Mouse (Mus musculus) liver, embryonic 14.5 days (tissue): ENCODE measurements around the gene Cchcr1. TPM values are rescaled to one million over a fixed set of nuclear protein-coding genes. Genes with fewer than 3 reads are reported as not detected.
A peak's percentile ranks its signal among the peaks of the same experiment; 100 is the strongest.

Experiments used
- ATAC-seq: fragments of 200-750 bp; cut with Nextera tagmentation; 2 replicates; pipeline ENCODE4 v1.8.0; 2017; ENCODE audit warnings: moderate number of reproducible peaks, mild to moderate bottlenecking, moderate library complexity; ENCODE audit not compliant: insufficient read depth
- DNase-seq, 3 experiments: peaks; one replicate each; pipeline ENCODE4 v3.0.0-alpha.2; 2012 to 2013; ENCODE audit warnings: low read depth in 3 of 3, low spot score in 3 of 3
- H3K27ac ChIP-seq: fragments of 300-500 bp; sonication (generic); 2 replicates; pipeline ENCODE4 v1.5.1; 2014; ENCODE audit warnings: moderate library complexity, mild to moderate bottlenecking, control low read depth, inconsistent platforms
- H3K27me3 ChIP-seq: fragments of 300-500 bp; sonication (generic); 2 replicates; pipeline ENCODE4 v1.6.1; 2014; ENCODE audit warnings: mild to moderate bottlenecking, low read length, moderate library complexity; ENCODE audit not compliant: control insufficient read depth, insufficient read depth
- H3K36me3 ChIP-seq: fragments of 300-500 bp; sonication (generic); replicated peaks from 2 replicates; pipeline ENCODE4 v1.6.1; 2014; ENCODE audit warnings: low read depth; ENCODE audit not compliant: control insufficient read depth, insufficient read depth
- H3K4me1 ChIP-seq, 2 experiments: fragments of 200-500 bp in 1 of 2; fragments of 300-500 bp in 1 of 2; sonication (generic) in 1 of 2; replicated peaks; 2 replicates each; pipeline ENCODE4 v1.6.1; 2012 to 2014; ENCODE audit warnings: antibody characterized with exemption in 1 of 2, inconsistent platforms in 1 of 2, low read length in 1 of 2; ENCODE audit not compliant: control insufficient read depth in 2 of 2, insufficient read depth in 2 of 2
- H3K4me2 ChIP-seq: fragments of 300-500 bp; sonication (generic); 2 replicates; pipeline ENCODE4 v1.6.1; 2014; ENCODE audit warnings: low read depth, mild to moderate bottlenecking, control low read depth, moderate library complexity
- H3K4me3 ChIP-seq, 2 experiments: fragments of 200-500 bp in 1 of 2; fragments of 300-500 bp in 1 of 2; sonication (generic) in 1 of 2; 2 replicates each; pipeline ENCODE4 v1.5.1; 2012 to 2014; ENCODE audit warnings: low read depth in 2 of 2, low read length in 2 of 2, mild to moderate bottlenecking in 2 of 2, control low read depth in 1 of 2, inconsistent platforms in 1 of 2, moderate library complexity in 1 of 2; ENCODE audit not compliant: insufficient read depth in 1 of 2
- H3K9ac ChIP-seq: fragments of 300-500 bp; sonication (generic); replicated peaks from 2 replicates; pipeline ENCODE4 v1.6.1; 2014; ENCODE audit warnings: mild to moderate bottlenecking, control low read depth, moderate library complexity
- H3K9me3 ChIP-seq: fragments of 300-500 bp; sonication (generic); 2 replicates; pipeline ENCODE4 v1.6.1; 2016; ENCODE audit warnings: low read length, mixed read lengths; ENCODE audit not compliant: control insufficient read depth
- CTCF ChIP-seq: IDR thresholded peaks from 2 replicates; pipeline ENCODE4 v1.5.1; 2016; ENCODE audit warnings: antibody characterized with exemption, low read depth, control low read depth
- EP300 ChIP-seq: IDR thresholded peaks from 2 replicates; pipeline ENCODE4 v1.6.1; 2016; ENCODE audit warnings: antibody characterized with exemption, low read depth
- WGBS: fragments of 180-500 bp; shearing (Covaris S2); extraction: QIAGEN DNeasy Blood & Tissue Kit; methylation state at CpG from one replicate; pipeline ENCODE4 v1.1.7; 2014; ENCODE audit not compliant: insufficient replicate concordance; 5-methylcytosine and 5-hydroxymethylcytosine counted together
- polyA plus RNA-seq, 2 experiments: library from polyadenylated mRNA; depleted of rRNA in 1 of 2; stranded (reverse) in 1 of 2; unstranded in 1 of 2; fragments of >200 nt; fragmentation: Nextera tagmentation in 1 of 2; extraction: Ambion mirVana in 1 of 2; gene quantifications; 2 replicates each; pipeline versions ENCODE4 v1.2.1 to v1.2.3; 2012 to 2014

Gene Cchcr1
- polyA plus RNA-seq, 2 experiments, result 3.8 to 9.4 TPM

- Histone ChIP-seq H3K27ac (no peak overlapping the region), H3K36me3 (peaks cover 2% of the 10 kb centered on the region), H3K27me3 (no peaks in the 10 kb centered on the region), H3K4me3 (no peak overlapping the region), H3K9ac (no peak overlapping the region), H3K4me1 (no peaks in the 10 kb centered on the region), H3K9me3 (no peaks in the 10 kb centered on the region), H3K4me2 (no peak overlapping the region)
- WGBS, result 36% methylated on average over 8 of the region's 8 CpGs
- ATAC-seq, result no peak
- DNase-seq, result no peak
- TF ChIP-seq EP300, result no peak
These were observed 9.7 kb downstream of the Cchcr1 start for GRCm38 (mm10) chr17:35526644-35527043.

GRCm38 (mm10) chr17:35532360-35532759 lies 15.5 kb downstream of the Cchcr1 start:
- H3K4me2 ChIP-seq, result no peak overlapping the region
- peaks cover 2% of the 10 kb centered on the region for H3K36me3 ChIP-seq
- no peaks in the 10 kb centered on the region for H3K27me3 ChIP-seq
- 2% methylated on average over 3 of the region's 3 CpGs for WGBS
- no peaks in the 10 kb centered on the region for H3K4me1 ChIP-seq
- no peak overlapping the region for H3K4me3 ChIP-seq
- DNase-seq (no peak), ATAC-seq (no peak)
- H3K9ac ChIP-seq, result no peak overlapping the region
- TF ChIP-seq CTCF (no peak), EP300 (no peak)
- H3K27ac ChIP-seq, result no peak overlapping the region
- no peaks in the 10 kb centered on the region for H3K9me3 ChIP-seq

DNA sequence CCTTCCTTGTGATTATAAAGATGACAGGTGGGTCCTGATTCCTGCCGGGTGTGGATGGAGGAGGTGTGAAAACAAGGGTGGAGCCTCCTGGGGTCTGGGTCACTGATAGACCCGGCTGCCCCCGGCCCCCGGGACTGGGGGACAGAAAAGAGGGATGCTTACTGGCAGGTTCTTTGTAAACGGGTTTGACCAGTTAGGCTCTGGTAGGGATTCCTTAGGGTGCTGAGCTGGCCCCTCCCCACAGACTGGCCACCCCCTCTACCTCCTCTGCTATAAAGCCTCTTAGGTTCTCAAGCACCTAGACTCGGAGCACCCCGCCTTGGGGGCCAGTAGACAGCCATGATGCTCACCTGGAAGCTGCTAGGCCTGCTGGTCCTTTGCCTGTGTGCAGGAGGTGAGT lies 16.0 kb downstream of the Cchcr1 start, which contains the start of gene Psors1c2:
Psors1c2 (plus strand) TSS at position 301 of the 400 bp plus-strand sequence.
- DNase-seq, result no peak
- H3K36me3 ChIP-seq, result peaks cover 2% of the 10 kb centered on the region
- no peak for ATAC-seq
- no peak within 1 kb of the TSS for H3K4me3 ChIP-seq
- 24% methylated on average over 7 of the region's 7 CpGs for WGBS
- no peaks in the 10 kb centered on the region for H3K27me3 ChIP-seq
- H3K4me2 ChIP-seq, result no peak within 1 kb of the TSS
- no peaks in the 10 kb centered on the region for H3K9me3 ChIP-seq
- TF ChIP-seq EP300 (no peak), CTCF (no peak)
- no peak within 1 kb of the TSS for H3K9ac ChIP-seq
- H3K27ac ChIP-seq, result no peak within 1 kb of the TSS
- no peaks in the 10 kb centered on the region for H3K4me1 ChIP-seq

DNA sequence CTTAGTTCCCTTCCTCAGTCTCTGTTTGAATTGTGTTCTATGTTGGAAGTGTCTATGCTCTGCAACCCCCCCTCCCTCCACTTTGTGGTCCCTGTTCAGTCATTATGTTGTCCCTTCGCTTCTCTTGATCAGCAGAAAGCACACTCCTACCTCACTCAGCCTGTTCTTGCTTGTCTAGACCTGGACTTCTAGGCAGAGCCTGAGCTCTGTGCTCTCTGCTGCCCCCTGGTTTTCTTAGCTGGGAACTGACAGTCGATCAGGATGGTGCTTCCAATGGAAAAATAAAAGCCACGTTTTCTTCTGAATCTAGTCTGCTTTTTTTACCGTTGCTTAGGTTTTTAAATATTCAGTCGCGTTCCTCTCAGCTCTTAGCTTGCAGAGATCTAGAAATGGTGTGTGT lies 17.4 kb downstream of the Cchcr1 start:
- TF ChIP-seq CTCF, result peak; percentile 93
- TF ChIP-seq EP300, result no peak
- Histone ChIP-seq H3K4me2 (no peak overlapping the region), H3K9ac (no peak overlapping the region), H3K36me3 (no peaks in the 10 kb centered on the region; the same call in 1 of the 2 replicates), H3K9me3 (no peaks in the 10 kb centered on the region), H3K4me1 (no peaks in the 10 kb centered on the region), H3K27me3 (no peaks in the 10 kb centered on the region), H3K27ac (no peak overlapping the region), H3K4me3 (no peak overlapping the region)
- DNase-seq, result peak in 2 of 3 experiments; percentile 31 to 35
- 8% methylated on average over 6 of the region's 6 CpGs for WGBS
- no peak for ATAC-seq

DNA sequence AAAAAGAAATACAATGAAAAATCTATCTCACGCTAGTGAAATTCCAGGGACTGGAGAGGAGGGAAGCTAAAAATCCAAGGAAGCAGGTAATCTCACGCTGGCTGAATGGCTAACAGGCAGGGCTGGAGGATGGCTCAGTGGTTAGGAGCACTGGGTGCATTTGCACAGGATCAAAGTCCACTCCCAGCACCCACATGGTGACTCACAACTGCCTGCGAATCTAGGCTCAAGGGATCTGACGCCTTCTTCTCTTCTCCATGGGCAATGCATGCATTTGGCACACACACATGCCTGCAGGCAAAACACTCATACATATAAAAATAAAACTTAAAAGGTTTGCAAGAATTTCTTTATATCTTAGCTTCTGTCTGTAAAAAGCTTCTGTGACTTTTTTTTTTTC lies 20.5 kb downstream of the Cchcr1 start:
- Histone ChIP-seq H3K36me3 (no peaks in the 10 kb centered on the region), H3K4me3 (no peak overlapping the region), H3K9ac (no peak overlapping the region), H3K27ac (no peak overlapping the region), H3K9me3 (no peaks in the 10 kb centered on the region), H3K27me3 (no peaks in the 10 kb centered on the region), H3K4me1 (no peaks in the 10 kb centered on the region), H3K4me2 (no peak overlapping the region)
- 57% methylated on average over 4 of the region's 4 CpGs for WGBS
- TF ChIP-seq EP300, result no peak
- TF ChIP-seq CTCF, result no peak
- DNase-seq (no peak), ATAC-seq (no peak)
